Mouse (Mus musculus) c-Kit-positive CD71-positive TER-119-positive erythroid progenitor cells, embryonic 14.5 days (primary cell): Measurements from ENCODE around the gene Npw.
"Not testable (repeated sequence)": the region's sequence is repeated elsewhere in the genome, so short reads cannot be mapped to it uniquely, and the experiment has no call there.

Experiments used
- DNase-seq: peaks from one replicate; pipeline ENCODE4 v3.0.0-alpha.2; 2013; ENCODE audit warnings: low spot score

Gene Npw

GRCm38 (mm10) chr17:24671346-24671745, 13.1 kb upstream of the Npw start:
- DNase-seq = no peak

GRCm38 (mm10) chr17:24670246-24670844, 12.1 kb upstream of the Npw start:
- DNase-seq = no peak

GRCm38 (mm10) chr17:24669545-24670245, 11.4 kb upstream of the Npw start, which contains the start of gene Zfp598:
TSS of gene Zfp598 (plus strand) at chr17:24669687.
- DNase-seq = peak; percentile 89

GRCm38 (mm10) chr17:24669214-24669544, 10.9 kb upstream of the Npw start:
- DNase-seq = not testable (repeated sequence)

GRCm38 (mm10) chr17:24667416-24667815, 9.2 kb upstream of the Npw start:
- DNase-seq = peak; percentile 59

- not testable (repeated sequence) for DNase-seq
These were observed 8.8 kb upstream of the Npw start for GRCm38 (mm10) chr17:24667011-24667410.

GRCm38 (mm10) chr17:24654969-24655368, 3.3 kb downstream of the Npw start:
- DNase-seq = no peak

- no peak for DNase-seq
These were observed 4.1 kb downstream of the Npw start for GRCm38 (mm10) chr17:24653967-24654710.

GRCm38 (mm10) chr17:24651835-24652234, 6.4 kb downstream of the Npw start:
- no peak for DNase-seq

- DNase-seq = no peak
These were observed 7.5 kb downstream of the Npw start for GRCm38 (mm10) chr17:24650766-24651165.

GRCm38 (mm10) chr17:24650070-24650616, 8.1 kb downstream of the Npw start, which contains the start of gene Slc9a3r2:
TSS of gene Slc9a3r2 (minus strand) at chr17:24650327.
- no peak for DNase-seq

- no peak for DNase-seq
These were observed 8.6 kb downstream of the Npw start for GRCm38 (mm10) chr17:24649581-24650069.

- no peak for DNase-seq
These were observed 9.4 kb downstream of the Npw start for GRCm38 (mm10) chr17:24648731-24649377.

GRCm38 (mm10) chr17:24647493-24647892, 10.8 kb downstream of the Npw start:
- DNase-seq = no peak

GRCm38 (mm10) chr17:24646381-24646780, 11.9 kb downstream of the Npw start:
- no peak for DNase-seq

GRCm38 (mm10) chr17:24645916-24646315, 12.3 kb downstream of the Npw start:
- no peak for DNase-seq

- no peak for DNase-seq
These were observed 13.2 kb downstream of the Npw start for GRCm38 (mm10) chr17:24644875-24645721.

- no peak for DNase-seq
These were observed 14.1 kb downstream of the Npw start for GRCm38 (mm10) chr17:24644030-24644715.

- DNase-seq = no peak
These were observed 15.4 kb downstream of the Npw start for GRCm38 (mm10) chr17:24642791-24643343.

GRCm38 (mm10) chr17:24641944-24642343, 16.3 kb downstream of the Npw start:
- DNase-seq = no peak
